Mouse (Mus musculus): ENCODE data around the gene Phox2b.

The Phox2b gene

GRCm38 (mm10) chr5:67090856-67091255, 8.2 kb downstream of the Phox2b start:
- no peak for DNase-seq

DNA sequence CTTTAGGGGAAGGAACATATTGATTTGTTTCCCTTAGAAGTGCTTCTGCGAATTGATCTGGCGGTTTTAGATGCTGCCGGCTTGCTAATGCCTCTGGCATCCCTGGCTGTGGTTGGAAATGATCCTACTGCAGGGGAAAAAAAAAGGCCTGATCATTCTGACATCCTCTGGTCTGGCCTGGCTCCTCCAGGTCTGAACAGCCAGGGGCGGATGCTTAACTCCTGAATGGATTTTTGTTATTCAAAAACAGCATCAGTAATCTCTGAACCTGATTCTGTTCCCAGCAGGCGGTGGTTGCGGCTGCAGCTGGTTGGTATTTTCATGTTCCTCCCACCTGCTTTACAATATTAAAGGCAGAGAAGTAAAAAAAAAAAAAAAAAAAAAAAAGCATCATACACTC, 16.0 kb downstream of the Phox2b start:
- DNase-seq, result no peak

- peak; percentile 66 for DNase-seq
Observed at GRCm38 (mm10) chr5:67063596-67063995, 35.5 kb downstream of the Phox2b start.

DNA sequence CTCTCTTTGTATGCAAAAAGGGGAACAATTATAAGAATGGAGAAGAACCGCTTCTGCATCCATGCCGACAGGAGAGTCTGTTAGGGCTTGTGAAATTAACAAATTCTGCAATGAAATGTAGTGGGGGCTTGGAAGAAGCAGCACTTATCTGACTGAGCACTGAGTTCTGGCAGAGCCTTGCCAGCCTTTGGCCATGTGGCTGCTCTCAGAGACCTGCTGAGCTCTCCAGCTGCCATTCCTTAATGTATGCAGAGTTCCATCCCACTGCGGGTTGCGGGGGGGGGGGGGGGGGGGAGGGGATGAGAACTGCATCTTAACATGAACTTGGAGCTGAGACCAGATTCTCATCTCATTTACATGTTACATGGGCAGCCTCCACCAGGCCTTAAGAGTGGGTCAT, 38.6 kb downstream of the Phox2b start:
- peak; percentile 44 for DNase-seq

GRCm38 (mm10) chr5:67057803-67058202, 41.3 kb downstream of the Phox2b start:
- peak; percentile 43 for DNase-seq

DNA sequence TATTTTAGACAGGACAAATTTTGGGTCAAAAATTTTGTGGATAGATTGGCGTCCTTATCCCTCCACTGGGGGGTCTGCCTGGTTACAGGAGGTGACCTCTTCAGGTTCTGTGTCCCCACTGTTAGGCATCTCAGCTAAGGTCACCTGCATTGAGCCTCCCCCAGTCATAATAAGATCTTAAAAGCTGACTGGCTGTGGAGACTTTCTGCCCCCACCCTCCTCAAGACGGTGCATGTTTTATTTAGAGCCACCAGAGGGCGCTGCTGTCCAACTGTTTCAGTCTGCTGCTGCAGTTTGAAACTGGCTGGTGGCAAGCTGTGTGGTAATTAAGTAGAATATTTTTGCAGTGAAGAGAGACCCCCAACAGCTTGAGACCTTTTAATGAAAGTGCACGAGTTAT, 51.1 kb downstream of the Phox2b start:
- DNase-seq, result peak; percentile 61

Data from heart, adult 11 months (tissue).